Mouse (Mus musculus): ENCODE measurements at regions not wholly inside any gene's neighbourhood (a gene's known extent, or its start where the extent isn't known, plus 50 kb on each side); places are given as distances from the start of the nearest gene placed in this dataset.

GRCm38 (mm10) chr7:113095092-113095491, 112.2 kb upstream of the Arntl start:
- H3K4me2 ChIP-seq (ENCODE audit: low read depth) = no peak overlapping the region
- no peaks in the 10 kb centered on the region for H3K36me3 ChIP-seq (ENCODE audit: control insufficient read depth, insufficient read depth, low read length)
- H3K27me3 ChIP-seq (ENCODE audit: control insufficient read depth, insufficient read depth, low read length) = no peaks in the 10 kb centered on the region
- H3K27ac ChIP-seq (ENCODE audit: low read depth, low read length) = no peak overlapping the region
- ATAC-seq (ENCODE audit: insufficient read depth, low FRiP score, low TSS enrichment) (no peak), DNase-seq (ENCODE audit: low spot score) (no peak)
- no peak overlapping the region for H3K4me3 ChIP-seq (ENCODE audit: low read depth, low read length)
- no peaks in the 10 kb centered on the region for H3K9me3 ChIP-seq (ENCODE audit: control insufficient read depth, low read length)
- WGBS = 80% methylated on average over 3 of the region's 3 CpGs
- no peaks in the 10 kb centered on the region for H3K4me1 ChIP-seq (ENCODE audit: control insufficient read depth, insufficient read depth, low read length)
- no peak overlapping the region for H3K9ac ChIP-seq (ENCODE audit: low read length)

- no peak for ATAC-seq (ENCODE audit: insufficient read depth, low FRiP score, low TSS enrichment)
- no peaks in the 10 kb centered on the region for H3K36me3 ChIP-seq (ENCODE audit: control insufficient read depth, insufficient read depth, low read length)
- 92% methylated on average over 7 of the region's 7 CpGs for whole genome bisulfite sequencing
These were observed 103.0 kb upstream of the Arntl start for GRCm38 (mm10) chr7:113104265-113104664.

GRCm38 (mm10) chr7:113105359-113105758, 101.9 kb upstream of the Arntl start:
- Histone ChIP-seq H3K9ac (ENCODE audit: low read length) (no peak overlapping the region), H3K9me3 (ENCODE audit: control insufficient read depth, low read length) (no peaks in the 10 kb centered on the region), H3K36me3 (ENCODE audit: control insufficient read depth, insufficient read depth, low read length) (no peaks in the 10 kb centered on the region), H3K4me2 (ENCODE audit: low read depth) (no peak overlapping the region), H3K27ac (ENCODE audit: low read depth, low read length) (no peak overlapping the region), H3K4me1 (ENCODE audit: control insufficient read depth, insufficient read depth, low read length) (0 out of 2 replicates have a peak, but pooled peaks cover 6% of the 10 kb centered on the region), H3K4me3 (ENCODE audit: low read depth, low read length) (no peak overlapping the region), H3K27me3 (ENCODE audit: control insufficient read depth, insufficient read depth, low read length) (no peaks in the 10 kb centered on the region)
- 38% methylated on average over 1 of the region's 1 CpGs for WGBS
- ATAC-seq (ENCODE audit: insufficient read depth, low FRiP score, low TSS enrichment) = no peak
- DNase-seq (ENCODE audit: low spot score) = no peak

More at GRCm38 (mm10) chr7:113104265-113104664, 103.0 kb upstream of the Arntl start:
- Histone ChIP-seq H3K4me1 (ENCODE audit: control insufficient read depth, insufficient read depth, low read length) (no peaks in the 10 kb centered on the region), H3K9ac (ENCODE audit: low read length) (no peak overlapping the region), H3K27me3 (ENCODE audit: control insufficient read depth, insufficient read depth, low read length) (no peaks in the 10 kb centered on the region), H3K9me3 (ENCODE audit: control insufficient read depth, low read length) (no peaks in the 10 kb centered on the region), H3K4me2 (ENCODE audit: low read depth) (no peak overlapping the region), H3K4me3 (ENCODE audit: low read depth, low read length) (no peak overlapping the region), H3K27ac (ENCODE audit: low read depth, low read length) (no peak overlapping the region)
- no peak for DNase-seq (ENCODE audit: low spot score)

- H3K36me3 ChIP-seq (ENCODE audit: control insufficient read depth, insufficient read depth, low read length) = no peaks in the 10 kb centered on the region
- DNase-seq (ENCODE audit: low spot score) (no peak), ATAC-seq (ENCODE audit: insufficient read depth, low FRiP score, low TSS enrichment) (no peak)
- no peak overlapping the region for H3K4me3 ChIP-seq (ENCODE audit: low read depth, low read length)
- WGBS = 91% methylated on average over 7 of the region's 7 CpGs
- no peak overlapping the region for H3K9ac ChIP-seq (ENCODE audit: low read length)
- no peaks in the 10 kb centered on the region for H3K27me3 ChIP-seq (ENCODE audit: control insufficient read depth, insufficient read depth, low read length)
- H3K27ac ChIP-seq (ENCODE audit: low read depth, low read length) = no peak overlapping the region
- 0 out of 2 replicates have a peak, but pooled peaks cover 6% of the 10 kb centered on the region for H3K4me1 ChIP-seq (ENCODE audit: control insufficient read depth, insufficient read depth, low read length)
- no peak overlapping the region for H3K4me2 ChIP-seq (ENCODE audit: low read depth)
- no peaks in the 10 kb centered on the region for H3K9me3 ChIP-seq (ENCODE audit: control insufficient read depth, low read length)
These were observed 100.5 kb upstream of the Arntl start for GRCm38 (mm10) chr7:113106731-113107130.

- no peak for ATAC-seq (ENCODE audit: insufficient read depth, low FRiP score, low TSS enrichment)
- 89% methylated on average over 5 of the region's 5 CpGs for WGBS
- no peak overlapping the region for H3K27ac ChIP-seq (ENCODE audit: low read depth, low read length)
These were observed 99.3 kb upstream of the Arntl start for GRCm38 (mm10) chr7:113107965-113108364.

GRCm38 (mm10) chr7:113108442-113109000, 98.7 kb upstream of the Arntl start:
- no peaks in the 10 kb centered on the region for H3K36me3 ChIP-seq (ENCODE audit: control insufficient read depth, insufficient read depth, low read length)
- DNase-seq (ENCODE audit: low spot score) (no peak), ATAC-seq (ENCODE audit: insufficient read depth, low FRiP score, low TSS enrichment) (no peak)
- no peaks in the 10 kb centered on the region for H3K9me3 ChIP-seq (ENCODE audit: control insufficient read depth, low read length)
- 0 out of 2 replicates have a peak, but pooled peaks cover 6% of the 10 kb centered on the region for H3K4me1 ChIP-seq (ENCODE audit: control insufficient read depth, insufficient read depth, low read length)
- no peak overlapping the region for H3K27ac ChIP-seq (ENCODE audit: low read depth, low read length)
- no peak overlapping the region for H3K9ac ChIP-seq (ENCODE audit: low read length)
- no peaks in the 10 kb centered on the region for H3K27me3 ChIP-seq (ENCODE audit: control insufficient read depth, insufficient read depth, low read length)
- no peak overlapping the region for H3K4me3 ChIP-seq (ENCODE audit: low read depth, low read length)
- WGBS = 78% methylated on average over 7 of the region's 7 CpGs
- no peak overlapping the region for H3K4me2 ChIP-seq (ENCODE audit: low read depth)

More at GRCm38 (mm10) chr7:113107965-113108364, 99.3 kb upstream of the Arntl start:
- Histone ChIP-seq H3K9ac (ENCODE audit: low read length) (no peak overlapping the region), H3K27me3 (ENCODE audit: control insufficient read depth, insufficient read depth, low read length) (no peaks in the 10 kb centered on the region), H3K4me3 (ENCODE audit: low read depth, low read length) (no peak overlapping the region), H3K36me3 (ENCODE audit: control insufficient read depth, insufficient read depth, low read length) (no peaks in the 10 kb centered on the region), H3K4me2 (ENCODE audit: low read depth) (no peak overlapping the region), H3K4me1 (ENCODE audit: control insufficient read depth, insufficient read depth, low read length) (0 out of 2 replicates have a peak, but pooled peaks cover 6% of the 10 kb centered on the region), H3K9me3 (ENCODE audit: control insufficient read depth, low read length) (no peaks in the 10 kb centered on the region)
- no peak for DNase-seq (ENCODE audit: low spot score)

- Histone ChIP-seq H3K9ac (ENCODE audit: low read length) (no peak overlapping the region), H3K4me2 (ENCODE audit: low read depth) (no peak overlapping the region), H3K9me3 (ENCODE audit: control insufficient read depth, low read length) (no peaks in the 10 kb centered on the region), H3K4me3 (ENCODE audit: low read depth, low read length) (no peak overlapping the region), H3K36me3 (ENCODE audit: control insufficient read depth, insufficient read depth, low read length) (no peaks in the 10 kb centered on the region), H3K4me1 (ENCODE audit: control insufficient read depth, insufficient read depth, low read length) (0 out of 2 replicates have a peak, but pooled peaks cover 6% of the 10 kb centered on the region), H3K27ac (ENCODE audit: low read depth, low read length) (no peak overlapping the region), H3K27me3 (ENCODE audit: control insufficient read depth, insufficient read depth, low read length) (no peaks in the 10 kb centered on the region)
- DNase-seq (ENCODE audit: low spot score) (no peak), ATAC-seq (ENCODE audit: insufficient read depth, low FRiP score, low TSS enrichment) (no peak)
These were observed 97.8 kb upstream of the Arntl start for GRCm38 (mm10) chr7:113109481-113109880.

- ATAC-seq (ENCODE audit: insufficient read depth, low FRiP score, low TSS enrichment) (no peak), DNase-seq (ENCODE audit: low spot score) (no peak)
- WGBS = 77% methylated on average over 7 of the region's 7 CpGs
These were observed 96.3 kb upstream of the Arntl start for GRCm38 (mm10) chr7:113110867-113111508.

More at GRCm38 (mm10) chr7:113110867-113111508, 96.3 kb upstream of the Arntl start:
- Histone ChIP-seq H3K4me3 (ENCODE audit: low read depth, low read length) (no peak overlapping the region), H3K27ac (ENCODE audit: low read depth, low read length) (no peak overlapping the region), H3K27me3 (ENCODE audit: control insufficient read depth, insufficient read depth, low read length) (no peaks in the 10 kb centered on the region), H3K4me1 (ENCODE audit: control insufficient read depth, insufficient read depth, low read length) (0 out of 2 replicates have a peak, but pooled peaks cover 6% of the 10 kb centered on the region), H3K36me3 (ENCODE audit: control insufficient read depth, insufficient read depth, low read length) (no peaks in the 10 kb centered on the region), H3K9ac (ENCODE audit: low read length) (no peak overlapping the region), H3K4me2 (ENCODE audit: low read depth) (no peak overlapping the region), H3K9me3 (ENCODE audit: control insufficient read depth, low read length) (no peaks in the 10 kb centered on the region)
